Mouse (Mus musculus): ENCODE measurements around the gene Nfe2l2. TPM values are rescaled to one million over a fixed set of nuclear protein-coding genes. Genes with fewer than 3 reads are reported as not detected.
A peak's percentile ranks its signal among the peaks of the same experiment; 100 is the strongest.

The Nfe2l2 gene
- 33.2 and 36.2 TPM in 2 replicates for polyA plus RNA-seq (2016; fragmentation: Nextera tagmentation; extraction: Ambion mirVana)

DNA sequence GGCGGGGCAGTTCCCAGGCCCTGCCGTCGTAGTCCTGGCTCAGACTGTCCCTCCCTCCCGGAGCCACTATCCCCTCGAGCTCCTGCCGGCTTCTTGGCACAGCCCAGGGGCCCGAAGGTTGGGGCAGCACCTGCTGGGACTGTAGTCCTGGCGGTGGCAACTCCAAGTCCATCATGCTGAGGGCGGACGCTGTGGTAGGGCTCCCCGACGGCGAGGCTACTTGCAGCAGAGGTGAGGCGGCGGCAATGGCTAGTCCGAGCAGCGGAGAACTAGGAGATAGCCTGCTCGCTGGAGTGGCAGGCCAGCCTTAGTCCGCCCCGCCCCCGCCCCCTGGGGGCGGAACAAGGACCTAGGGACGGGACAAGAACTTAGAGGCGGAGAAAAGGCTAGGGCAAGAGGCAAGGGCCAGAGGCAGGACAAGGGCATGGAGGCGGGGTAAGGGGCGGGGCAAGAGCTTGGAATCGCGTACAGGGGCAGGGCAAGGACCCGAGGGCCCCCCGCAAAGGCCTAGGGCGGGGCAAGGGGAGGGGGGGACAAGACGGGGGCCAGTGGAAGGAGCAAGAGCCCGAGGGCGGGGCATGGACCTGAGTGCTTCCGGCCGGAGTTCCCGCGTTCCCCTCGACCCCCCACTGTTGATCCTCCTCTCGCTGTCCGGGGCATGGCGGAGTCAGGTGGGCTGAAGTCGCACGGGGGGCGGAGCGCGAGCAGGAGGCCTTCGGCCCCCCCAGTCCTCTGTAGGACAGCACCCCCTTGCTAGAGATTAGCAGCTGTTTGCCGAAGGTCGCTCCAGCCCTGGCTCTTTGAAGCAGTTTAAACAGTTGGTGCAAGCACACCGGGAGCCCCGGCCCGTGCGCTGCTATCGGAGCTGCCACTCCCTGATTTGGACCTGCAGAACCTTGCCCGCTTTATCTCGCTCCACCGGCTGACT lies at the start of gene Nfe2l2:
Gene Nfe2l2 (minus strand): TSS at position 408 of the 928 bp plus-strand sequence.
- peak; percentile 87 for ATAC-seq (ENCODE audit: insufficient number of reproducible peaks, insufficient read depth, low FRiP score, low TSS enrichment)
- H3K9me3 ChIP-seq, result no peaks in the 10 kb centered on the region
- H3K4me3 ChIP-seq, result peak within 1 kb of the TSS; percentile 94
- under 1% methylated on average over 57 of the region's 58 CpGs for WGBS
- H3K36me3 ChIP-seq, result no peaks in the 10 kb centered on the region
- H3K4me1 ChIP-seq, result peaks cover 27% of the 10 kb centered on the region
- peak within 1 kb of the TSS; percentile 97 for H3K27ac ChIP-seq
- H3K9ac ChIP-seq, result peak within 1 kb of the TSS; percentile 87
- H3K27me3 ChIP-seq, result no peaks in the 10 kb centered on the region
- peak within 1 kb of the TSS; percentile 63 for H3K4me2 ChIP-seq (replicated peaks)

DNA sequence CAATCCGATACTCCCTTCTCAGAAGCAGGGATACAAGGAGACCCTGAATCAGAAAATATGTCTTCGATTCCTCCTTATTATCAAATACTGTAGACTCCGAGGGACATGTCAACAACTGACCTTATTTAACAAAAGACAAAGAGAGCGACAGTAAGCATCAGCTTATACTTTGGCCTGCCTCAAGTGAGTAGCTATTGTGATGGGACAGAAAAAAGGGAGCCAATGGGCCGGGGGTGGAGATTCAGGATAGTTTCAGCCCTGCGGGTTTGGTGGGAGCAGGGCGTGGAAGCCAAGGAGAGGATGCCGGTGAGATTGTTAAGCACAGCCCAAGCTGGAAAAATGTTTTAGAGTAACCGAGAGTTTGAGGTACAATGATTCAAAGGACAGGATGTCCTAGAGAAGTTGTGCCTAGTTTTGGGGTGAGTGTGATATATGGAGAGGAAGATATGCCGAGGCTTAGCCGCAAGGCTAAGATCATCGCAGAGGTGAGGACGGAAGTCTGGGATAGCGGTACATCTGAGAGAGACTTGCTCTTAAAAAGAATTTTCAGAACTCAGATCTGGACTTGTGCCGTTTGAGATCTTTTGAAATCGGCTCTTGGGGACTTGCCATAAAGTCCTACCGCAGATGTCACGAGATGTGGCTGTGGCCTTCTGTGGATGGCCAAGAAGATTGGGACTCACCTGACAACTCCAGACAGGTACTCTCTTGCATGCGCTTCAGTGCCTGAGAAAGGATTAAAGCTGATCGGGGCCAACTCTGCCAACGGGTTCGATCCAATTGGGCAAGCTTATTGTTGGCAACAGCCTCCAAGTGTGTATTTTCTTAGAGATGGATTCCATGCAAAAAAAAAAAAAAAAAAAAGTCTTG lies 48.1 kb upstream of the Nfe2l2 start:
- Histone ChIP-seq H3K36me3 (no peaks in the 10 kb centered on the region), H3K4me2 (replicated peaks) (no peak overlapping the region), H3K27ac (no peak overlapping the region), H3K27me3 (no peaks in the 10 kb centered on the region), H3K4me3 (no peak overlapping the region), H3K9me3 (no peaks in the 10 kb centered on the region), H3K9ac (no peak overlapping the region), H3K4me1 (peaks cover 14% of the 10 kb centered on the region)
- WGBS, result 89% methylated on average over 22 of the region's 22 CpGs
- no peak for ATAC-seq (ENCODE audit: insufficient number of reproducible peaks, insufficient read depth, low FRiP score, low TSS enrichment)

DNA sequence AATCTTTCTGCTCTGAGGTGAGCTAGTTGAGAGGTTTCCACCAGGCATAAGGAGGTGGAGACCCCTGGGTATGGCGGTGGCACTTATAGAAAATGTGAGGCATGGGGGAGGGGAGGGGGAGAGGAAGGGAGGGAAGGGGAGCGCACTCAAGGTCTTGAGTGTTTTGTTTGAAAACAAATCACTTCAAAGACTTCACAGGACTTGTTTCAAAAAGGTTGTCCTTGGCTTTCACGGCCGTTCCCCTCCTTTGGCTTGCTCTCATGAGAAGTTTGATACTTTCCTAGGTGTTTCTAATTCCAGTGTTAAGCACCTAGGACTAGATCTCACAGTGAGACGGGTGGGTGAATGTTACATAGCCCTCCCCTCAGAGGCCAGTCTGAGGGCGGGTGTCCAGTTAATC lies 47.5 kb upstream of the Nfe2l2 start:
- H3K27me3 ChIP-seq, result no peaks in the 10 kb centered on the region
- 66% methylated on average over 6 of the region's 6 CpGs for WGBS
- no peak overlapping the region for H3K27ac ChIP-seq
- no peak for ATAC-seq (ENCODE audit: insufficient number of reproducible peaks, insufficient read depth, low FRiP score, low TSS enrichment)
- no peaks in the 10 kb centered on the region for H3K9me3 ChIP-seq
- no peaks in the 10 kb centered on the region for H3K36me3 ChIP-seq
- H3K4me2 ChIP-seq (replicated peaks), result no peak overlapping the region
- H3K9ac ChIP-seq, result no peak overlapping the region
- H3K4me1 ChIP-seq, result peaks cover 9% of the 10 kb centered on the region
- H3K4me3 ChIP-seq, result no peak overlapping the region

DNA sequence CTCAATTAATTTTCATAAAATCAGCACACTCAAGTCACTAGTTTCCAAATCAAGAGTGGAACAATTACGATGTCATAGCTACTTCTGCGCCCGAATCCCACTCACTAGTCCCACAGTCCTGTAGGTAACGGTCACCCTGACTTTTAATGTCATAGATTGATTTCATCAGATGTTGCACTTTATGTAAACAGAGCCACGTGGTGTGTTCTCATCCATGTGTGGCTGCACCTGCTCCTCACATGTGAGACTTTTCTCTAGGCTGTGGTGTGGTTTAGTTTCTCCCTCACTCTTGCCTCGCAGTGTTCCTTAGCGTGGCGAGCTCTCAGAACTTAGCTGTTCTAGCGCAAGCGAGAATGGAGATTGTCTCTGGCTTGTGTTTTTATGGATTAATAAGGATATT lies 46.4 kb upstream of the Nfe2l2 start:
- no peaks in the 10 kb centered on the region for H3K27me3 ChIP-seq
- no peak overlapping the region for H3K4me3 ChIP-seq
- H3K27ac ChIP-seq, result no peak overlapping the region
- no peak overlapping the region for H3K4me2 ChIP-seq (replicated peaks)
- H3K4me1 ChIP-seq, result peaks cover 3% of the 10 kb centered on the region; the same call in 1 of the 2 replicates
- no peaks in the 10 kb centered on the region for H3K36me3 ChIP-seq
- no peak for ATAC-seq (ENCODE audit: insufficient number of reproducible peaks, insufficient read depth, low FRiP score, low TSS enrichment)
- WGBS, result 82% methylated on average over 10 of the region's 10 CpGs
- no peaks in the 10 kb centered on the region for H3K9me3 ChIP-seq
- no peak overlapping the region for H3K9ac ChIP-seq

DNA sequence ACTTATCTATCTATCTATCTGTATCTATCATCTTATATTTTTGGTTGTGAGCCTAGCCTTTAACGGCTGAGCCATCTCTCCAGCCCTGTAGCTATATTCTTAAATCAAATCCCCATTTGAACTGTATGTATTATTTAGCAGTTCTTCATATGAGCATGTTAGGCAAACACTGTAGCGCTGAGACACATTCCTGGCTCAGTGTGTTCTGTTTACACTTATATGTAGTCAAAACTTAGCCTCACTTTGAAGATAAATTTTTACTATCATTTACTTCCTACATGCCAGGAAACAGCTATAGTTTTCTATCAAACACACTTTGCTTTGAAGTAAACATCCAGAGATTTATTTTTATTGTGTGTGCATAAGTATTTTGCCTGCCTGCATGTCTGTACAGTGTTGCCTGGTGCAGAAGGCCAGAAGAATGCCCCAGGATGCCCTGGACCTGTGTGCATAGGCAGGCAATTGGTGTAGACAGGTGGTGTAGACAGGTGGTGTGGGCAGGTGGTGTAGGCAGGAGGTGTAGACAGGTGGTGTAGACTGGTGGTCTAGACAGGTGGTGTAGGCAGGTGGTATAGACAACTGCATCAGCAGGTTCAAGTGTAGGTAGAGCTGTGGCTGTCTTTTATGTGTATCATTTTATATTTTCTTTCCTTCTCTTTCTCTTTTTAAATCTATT lies 45.7 kb upstream of the Nfe2l2 start:
- no peaks in the 10 kb centered on the region for H3K36me3 ChIP-seq
- no peak overlapping the region for H3K4me3 ChIP-seq
- no peak overlapping the region for H3K9ac ChIP-seq
- peaks cover 3% of the 10 kb centered on the region; the same call in 1 of the 2 replicates for H3K4me1 ChIP-seq
- no peak overlapping the region for H3K27ac ChIP-seq
- ATAC-seq (ENCODE audit: insufficient number of reproducible peaks, insufficient read depth, low FRiP score, low TSS enrichment), result 0 out of 2 replicates have a peak, but pooled peaks have one; percentile 35
- H3K9me3 ChIP-seq, result no peaks in the 10 kb centered on the region
- H3K27me3 ChIP-seq, result no peaks in the 10 kb centered on the region
- H3K4me2 ChIP-seq (replicated peaks), result no peak overlapping the region
- 85% methylated on average over 2 of the region's 2 CpGs for WGBS

DNA sequence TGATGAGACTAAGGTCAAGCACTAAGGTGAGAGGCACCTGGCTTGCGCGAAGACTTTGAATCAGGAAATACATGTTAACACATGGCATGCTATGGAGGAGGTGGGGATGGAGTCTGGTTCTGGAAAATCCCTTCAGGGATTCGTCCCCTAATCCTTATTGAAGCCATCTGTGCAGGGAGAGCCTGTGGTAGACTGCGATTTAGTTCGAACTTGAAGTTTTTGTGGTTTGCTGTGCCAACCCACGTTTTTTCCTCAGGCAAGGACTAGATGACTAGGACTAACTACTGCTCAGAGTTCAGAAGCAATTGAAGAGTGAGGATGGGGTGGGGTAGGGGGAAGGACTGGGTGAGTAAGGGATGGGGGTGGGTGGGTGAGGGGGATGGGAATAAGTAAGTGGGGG lies 44.4 kb upstream of the Nfe2l2 start:
- H3K4me3 ChIP-seq, result no peak overlapping the region
- no peak for ATAC-seq (ENCODE audit: insufficient number of reproducible peaks, insufficient read depth, low FRiP score, low TSS enrichment)
- peaks cover 3% of the 10 kb centered on the region; the same call in 1 of the 2 replicates for H3K4me1 ChIP-seq
- H3K36me3 ChIP-seq, result no peaks in the 10 kb centered on the region
- H3K9me3 ChIP-seq, result peaks cover 5% of the 10 kb centered on the region; the same call in 1 of the 2 replicates
- H3K27me3 ChIP-seq, result no peaks in the 10 kb centered on the region
- H3K9ac ChIP-seq, result no peak overlapping the region
- 71% methylated on average over 6 of the region's 6 CpGs for WGBS
- H3K27ac ChIP-seq, result no peak overlapping the region
- no peak overlapping the region for H3K4me2 ChIP-seq (replicated peaks)

DNA sequence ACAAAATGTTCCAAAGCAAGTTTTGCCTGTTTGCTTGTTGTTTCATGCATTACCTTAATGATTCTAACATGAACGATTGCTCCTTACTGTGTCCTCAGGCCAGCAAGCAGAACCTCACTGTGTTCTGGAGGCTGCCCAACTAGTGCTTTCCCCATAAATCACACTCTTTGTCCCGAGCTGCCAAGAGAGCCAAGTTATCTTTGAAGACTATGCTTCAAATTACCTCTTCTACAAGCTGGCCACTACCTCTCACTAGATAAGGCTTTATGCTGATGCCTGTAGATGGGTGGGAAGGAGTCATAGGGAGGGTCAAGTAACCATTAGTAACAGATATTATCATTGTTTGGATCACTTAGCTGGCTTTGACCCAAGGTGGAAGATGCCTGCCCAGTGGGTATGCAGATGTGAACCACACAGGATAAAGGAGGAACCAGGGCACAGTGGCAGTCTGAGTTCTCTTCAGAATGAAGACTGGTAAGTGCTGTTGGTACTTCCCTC lies 32.6 kb upstream of the Nfe2l2 start:
- Histone ChIP-seq H3K27ac (no peak overlapping the region), H3K36me3 (no peaks in the 10 kb centered on the region), H3K4me1 (no peaks in the 10 kb centered on the region), H3K9ac (no peak overlapping the region), H3K4me3 (no peak overlapping the region), H3K27me3 (no peaks in the 10 kb centered on the region), H3K4me2 (replicated peaks) (no peak overlapping the region), H3K9me3 (no peaks in the 10 kb centered on the region)
- no peak for ATAC-seq (ENCODE audit: insufficient number of reproducible peaks, insufficient read depth, low FRiP score, low TSS enrichment)
- 68% methylated on average over 2 of the region's 2 CpGs for WGBS

DNA sequence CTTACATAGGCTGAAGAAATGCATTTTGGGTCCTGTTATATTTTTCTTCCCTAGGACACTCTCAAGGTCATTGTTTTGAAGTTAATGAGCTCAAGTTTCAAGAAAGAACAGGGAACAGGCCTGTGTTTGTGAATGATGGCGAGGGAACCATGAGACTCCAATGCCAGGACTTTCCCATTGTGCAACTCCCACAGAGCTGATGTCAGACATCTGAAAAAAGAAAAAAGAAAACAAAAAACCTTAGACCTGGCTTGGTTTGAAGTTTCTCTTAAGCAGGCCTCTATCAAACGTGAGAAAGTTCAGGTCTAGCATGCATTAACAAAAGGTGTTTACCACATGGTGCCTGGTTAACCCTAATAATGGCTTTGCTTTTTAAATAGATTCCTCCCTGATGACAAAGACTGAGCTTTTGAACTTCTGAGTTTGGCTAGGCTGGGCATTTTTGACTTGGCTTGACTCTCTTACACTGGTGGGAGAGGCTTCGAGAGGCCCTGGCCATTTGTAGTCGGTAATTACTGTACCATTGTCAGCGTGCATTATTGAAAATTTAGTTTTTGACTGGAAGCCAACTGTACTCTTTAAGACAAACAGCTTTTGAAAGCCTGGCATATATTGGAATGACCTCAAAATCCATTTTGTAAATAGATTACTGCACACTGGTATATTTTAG lies 29.9 kb upstream of the Nfe2l2 start:
- no peak overlapping the region for H3K27ac ChIP-seq
- 75% methylated on average over 5 of the region's 5 CpGs for WGBS
- H3K4me3 ChIP-seq, result no peak overlapping the region
- no peak overlapping the region for H3K4me2 ChIP-seq (replicated peaks)
- no peaks in the 10 kb centered on the region for H3K4me1 ChIP-seq
- H3K27me3 ChIP-seq, result no peaks in the 10 kb centered on the region
- H3K36me3 ChIP-seq, result no peaks in the 10 kb centered on the region
- ATAC-seq (ENCODE audit: insufficient number of reproducible peaks, insufficient read depth, low FRiP score, low TSS enrichment), result no peak
- H3K9ac ChIP-seq, result no peak overlapping the region
- no peaks in the 10 kb centered on the region for H3K9me3 ChIP-seq

DNA sequence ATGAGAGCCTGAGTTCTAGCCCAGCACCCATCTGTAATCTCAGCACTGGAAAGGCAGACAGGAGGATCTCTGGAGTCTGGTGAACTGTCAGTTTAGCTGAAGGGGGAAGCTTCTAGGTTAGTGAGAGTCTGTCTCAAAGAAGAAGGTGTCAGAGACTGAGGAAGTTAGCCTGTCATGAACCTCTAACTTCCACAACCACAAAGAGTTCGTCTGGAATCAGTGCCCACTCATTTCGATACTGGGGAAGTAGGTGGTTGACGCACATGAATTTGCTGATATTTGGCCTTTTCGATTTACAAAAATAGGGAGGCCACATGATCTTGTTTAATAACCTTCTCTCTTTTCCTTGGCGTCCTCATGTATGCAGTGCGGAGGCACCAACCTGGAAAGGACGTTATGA lies 28.7 kb upstream of the Nfe2l2 start:
- no peak overlapping the region for H3K27ac ChIP-seq
- ATAC-seq (ENCODE audit: insufficient number of reproducible peaks, insufficient read depth, low FRiP score, low TSS enrichment), result no peak
- no peak overlapping the region for H3K4me3 ChIP-seq
- no peaks in the 10 kb centered on the region for H3K9me3 ChIP-seq
- no peak overlapping the region for H3K9ac ChIP-seq
- no peaks in the 10 kb centered on the region for H3K36me3 ChIP-seq
- H3K27me3 ChIP-seq, result no peaks in the 10 kb centered on the region
- 90% methylated on average over 7 of the region's 7 CpGs for WGBS
- H3K4me1 ChIP-seq, result no peaks in the 10 kb centered on the region
- H3K4me2 ChIP-seq (replicated peaks), result no peak overlapping the region

DNA sequence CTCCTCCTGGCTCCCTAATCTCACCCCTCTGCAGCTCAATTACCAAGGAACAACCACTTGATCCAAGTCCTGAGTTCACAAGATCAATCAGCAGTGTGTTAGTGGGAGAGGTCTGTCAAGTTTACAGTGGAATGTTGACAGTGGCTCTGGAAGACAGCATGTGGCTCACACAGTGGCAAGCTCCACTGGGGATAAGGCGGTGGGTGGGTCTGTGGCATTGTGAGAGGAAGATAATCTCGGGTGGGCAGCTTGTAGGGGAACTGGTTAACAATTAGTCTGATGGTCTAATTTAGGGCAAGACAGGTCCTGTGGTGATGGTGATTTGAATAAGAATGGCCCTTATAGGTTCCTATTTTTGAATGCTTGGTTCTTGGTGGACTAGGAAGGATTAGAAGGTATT lies 27.5 kb upstream of the Nfe2l2 start:
- no peaks in the 10 kb centered on the region for H3K36me3 ChIP-seq
- no peaks in the 10 kb centered on the region for H3K27me3 ChIP-seq
- no peak overlapping the region for H3K4me3 ChIP-seq
- no peak overlapping the region for H3K9ac ChIP-seq
- H3K4me2 ChIP-seq (replicated peaks), result no peak overlapping the region
- H3K4me1 ChIP-seq, result no peaks in the 10 kb centered on the region
- no peak overlapping the region for H3K27ac ChIP-seq
- H3K9me3 ChIP-seq, result no peaks in the 10 kb centered on the region
- ATAC-seq (ENCODE audit: insufficient number of reproducible peaks, insufficient read depth, low FRiP score, low TSS enrichment), result no peak
- WGBS, result 56% methylated on average over 2 of the region's 2 CpGs

DNA sequence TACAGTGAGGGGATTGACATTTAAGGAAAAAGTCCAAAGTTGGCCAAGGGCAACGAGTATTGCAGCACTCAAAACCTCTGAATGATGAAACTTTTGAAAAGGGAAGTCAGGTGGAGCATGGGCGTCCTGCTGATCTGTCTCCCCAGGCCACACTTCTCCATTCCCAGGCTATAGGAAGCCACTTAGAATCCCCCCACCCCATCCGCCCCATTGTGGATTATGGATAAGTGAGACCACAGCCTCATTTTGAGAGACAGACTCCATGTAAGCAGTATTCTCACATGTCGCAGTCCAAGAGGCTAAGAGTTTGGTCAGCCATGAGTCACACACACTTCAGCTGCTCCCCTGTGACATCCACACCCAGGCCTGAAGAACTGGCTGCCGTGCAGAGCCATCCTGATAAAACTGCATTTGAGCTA lies 26.8 kb upstream of the Nfe2l2 start:
- no peak overlapping the region for H3K4me3 ChIP-seq
- H3K9me3 ChIP-seq, result no peaks in the 10 kb centered on the region
- no peak overlapping the region for H3K4me2 ChIP-seq (replicated peaks)
- WGBS, result 76% methylated on average over 5 of the region's 5 CpGs
- no peak overlapping the region for H3K9ac ChIP-seq
- no peaks in the 10 kb centered on the region for H3K27me3 ChIP-seq
- H3K4me1 ChIP-seq, result no peaks in the 10 kb centered on the region
- no peak for ATAC-seq (ENCODE audit: insufficient number of reproducible peaks, insufficient read depth, low FRiP score, low TSS enrichment)
- H3K36me3 ChIP-seq, result no peaks in the 10 kb centered on the region
- no peak overlapping the region for H3K27ac ChIP-seq
